Mouse (Mus musculus): ENCODE measurements at regions not wholly inside any gene's neighbourhood (a gene's known extent, or its start where the extent isn't known, plus 50 kb on each side); places are given as distances from the start of the nearest gene placed in this dataset.
A peak's percentile ranks its signal among the peaks of the same experiment; 100 is the strongest.
"Not testable (repeated sequence)": the region's sequence is repeated elsewhere in the genome, so short reads cannot be mapped to it uniquely, and the experiment has no call there.

DNA sequence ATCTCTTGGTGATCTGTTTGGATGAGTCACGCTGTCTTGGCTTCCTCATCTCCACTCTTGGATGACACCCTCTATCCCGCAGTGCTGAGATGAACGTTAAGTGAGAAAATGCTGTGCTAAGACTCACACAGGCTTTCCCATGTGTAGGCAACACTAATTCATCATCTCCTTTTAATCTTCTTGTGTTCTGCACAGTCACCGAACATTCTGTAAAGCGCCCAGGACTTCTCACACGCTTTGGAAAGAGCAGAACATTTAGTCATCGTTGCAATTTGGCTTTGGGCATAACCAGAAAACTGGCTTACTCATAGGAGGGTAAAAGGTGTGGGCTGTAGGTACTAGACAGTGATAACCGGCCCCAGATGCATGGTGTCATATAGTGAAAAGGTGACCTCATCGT is 94.9 kb downstream of the Plppr4 start:
- DNase-seq = no peak

DNA sequence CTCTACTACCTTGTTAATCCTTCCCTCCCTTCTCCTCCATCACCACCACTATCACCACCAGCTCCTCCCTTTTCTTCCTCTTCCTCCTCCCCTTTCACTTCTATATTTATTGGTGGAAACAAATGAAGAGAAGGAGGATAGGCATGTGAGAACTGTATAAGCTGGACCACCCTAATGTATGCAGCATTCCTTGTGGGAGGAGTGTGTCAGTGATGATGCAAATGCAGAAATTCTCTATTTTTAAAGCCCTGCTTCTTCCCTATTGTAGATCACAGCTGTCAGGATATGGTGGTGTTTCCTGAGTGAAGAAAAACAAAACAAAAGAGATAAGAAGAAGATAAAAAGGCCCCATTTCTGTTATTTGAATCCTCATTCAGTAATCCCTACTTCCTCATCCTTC is 112.8 kb downstream of the Plppr4 start:
- no peak for DNase-seq

DNA sequence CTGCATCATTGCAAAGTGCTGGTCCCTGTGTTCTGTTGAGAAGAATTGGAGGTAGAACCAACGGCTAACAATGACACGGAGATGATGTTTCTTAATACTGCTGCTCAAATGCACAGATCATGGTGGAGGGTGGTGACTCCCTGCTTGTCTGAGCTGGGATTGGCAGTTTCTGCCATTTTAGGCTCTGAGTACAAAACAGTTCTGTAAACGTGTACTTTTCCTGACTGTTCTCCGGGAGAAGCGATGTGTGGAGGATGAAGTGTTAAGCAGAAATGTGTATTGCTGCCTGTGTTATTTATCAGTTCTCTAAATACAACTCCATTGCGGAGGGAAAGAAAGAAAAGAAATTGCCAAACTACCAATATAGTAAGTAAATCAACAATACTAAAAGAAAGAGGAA is 118.9 kb downstream of the Plppr4 start:
- no peak for DNase-seq

DNA sequence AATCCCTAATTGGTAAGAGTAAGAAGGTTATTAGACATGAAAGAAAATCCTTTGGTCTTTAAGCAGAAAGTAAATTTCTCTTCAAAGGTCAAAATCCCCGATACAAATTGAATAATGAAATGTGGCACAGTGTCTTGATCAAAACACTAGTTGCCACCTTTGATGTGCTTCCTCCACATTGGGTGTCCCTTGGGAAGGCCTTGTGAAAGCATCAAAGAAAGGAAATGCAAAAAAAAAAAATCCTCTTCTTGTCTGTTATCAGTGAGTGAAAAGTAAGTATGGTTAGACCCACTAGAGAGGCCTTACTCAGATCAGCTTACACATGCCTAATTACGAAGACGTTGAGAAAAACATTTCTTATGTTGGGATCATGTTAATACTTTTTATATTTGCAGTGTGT is 134.1 kb downstream of the Plppr4 start:
- no peak for DNase-seq

DNA sequence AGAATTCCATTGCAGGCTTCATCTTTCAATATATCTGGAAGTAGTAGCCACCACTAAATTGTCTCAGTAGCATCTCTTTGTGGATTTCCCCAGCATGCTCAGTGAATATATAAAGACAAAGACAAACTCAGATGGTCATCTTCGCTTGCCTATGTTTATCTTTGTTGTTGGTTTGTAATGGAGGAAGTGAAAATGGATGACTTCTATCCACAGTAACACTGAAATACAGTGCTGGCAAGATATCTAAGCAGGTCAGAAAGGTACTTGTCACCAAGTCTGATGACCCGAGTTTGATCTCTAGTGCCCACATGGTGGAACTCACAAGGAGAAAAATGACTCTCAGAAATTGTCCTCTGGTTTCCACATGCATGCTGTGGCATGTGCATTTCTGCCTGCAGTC is 135.6 kb downstream of the Plppr4 start:
- DNase-seq = no peak

DNA sequence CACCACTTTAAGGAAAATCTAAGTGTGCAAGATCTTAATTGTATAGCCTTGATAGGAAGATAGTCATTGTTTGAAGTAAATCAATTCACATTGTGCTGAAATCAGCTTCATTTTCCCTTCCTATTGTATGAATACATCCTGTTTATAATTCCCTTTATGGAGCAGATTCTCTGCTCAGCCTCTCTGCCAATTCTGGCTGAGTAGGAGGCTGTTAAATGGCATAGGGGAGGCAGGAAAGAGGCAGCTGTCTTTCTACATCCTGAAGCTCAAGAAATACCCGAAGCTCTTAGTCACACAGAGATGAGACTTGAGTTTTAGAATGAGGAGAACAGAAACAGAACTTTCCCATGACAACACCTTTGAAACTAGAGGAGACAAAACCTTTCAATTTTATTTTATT is 142.7 kb downstream of the Plppr4 start:
- no peak for DNase-seq

DNA sequence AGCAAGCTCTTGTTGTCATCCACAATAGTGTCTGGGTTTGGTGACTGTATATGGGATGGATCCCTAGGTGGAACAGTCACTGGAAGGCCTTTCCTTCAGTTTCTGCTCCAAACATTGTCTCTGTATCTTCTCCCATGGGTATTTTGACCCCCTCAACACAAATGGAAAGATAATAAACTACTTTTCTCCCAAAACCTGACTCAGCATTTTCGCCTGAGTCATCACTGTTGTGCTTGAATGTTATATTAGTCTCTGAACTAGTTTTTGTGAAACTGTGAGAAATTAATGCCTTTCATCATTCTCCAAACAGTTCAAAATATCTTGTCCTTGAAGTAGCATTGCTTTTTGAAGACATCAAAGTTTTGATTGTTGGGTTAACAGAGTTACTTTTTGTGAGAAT is 168.8 kb downstream of the Plppr4 start:
- no peak for DNase-seq

DNA sequence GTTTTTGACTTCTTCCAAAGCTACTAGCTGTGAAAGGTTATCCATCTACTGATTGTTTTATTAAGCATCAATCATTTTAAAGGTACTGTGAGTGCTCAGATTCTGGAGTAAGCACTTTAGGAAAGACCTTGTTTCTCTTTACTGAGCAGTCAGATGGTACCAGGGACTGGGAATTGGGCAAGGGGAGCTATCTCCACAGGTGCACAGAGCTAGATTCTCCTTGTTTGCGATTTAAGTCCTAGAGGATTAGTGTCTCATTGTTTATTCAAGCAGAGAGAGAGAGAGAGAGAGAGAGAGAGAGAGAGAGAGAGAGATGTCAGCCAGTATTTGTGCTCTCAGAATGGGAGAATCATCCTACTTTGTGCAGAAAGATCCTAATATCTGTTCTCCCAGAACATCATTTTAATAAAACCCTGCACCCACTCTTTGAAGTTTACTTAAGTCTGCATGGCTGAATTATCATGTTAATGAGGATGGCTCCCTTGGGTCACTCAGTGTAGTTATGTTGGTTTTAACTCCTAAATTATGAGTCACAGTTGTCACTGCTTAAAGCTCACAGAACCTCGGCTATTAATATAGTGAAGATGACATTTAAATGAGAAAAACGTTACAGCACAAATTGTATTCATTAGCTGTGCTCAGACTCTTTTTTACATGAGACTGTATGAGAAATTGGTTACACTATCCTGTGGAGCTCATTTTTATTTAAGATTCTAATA is 171.7 kb downstream of the Plppr4 start:
- DNase-seq = no peak

DNA sequence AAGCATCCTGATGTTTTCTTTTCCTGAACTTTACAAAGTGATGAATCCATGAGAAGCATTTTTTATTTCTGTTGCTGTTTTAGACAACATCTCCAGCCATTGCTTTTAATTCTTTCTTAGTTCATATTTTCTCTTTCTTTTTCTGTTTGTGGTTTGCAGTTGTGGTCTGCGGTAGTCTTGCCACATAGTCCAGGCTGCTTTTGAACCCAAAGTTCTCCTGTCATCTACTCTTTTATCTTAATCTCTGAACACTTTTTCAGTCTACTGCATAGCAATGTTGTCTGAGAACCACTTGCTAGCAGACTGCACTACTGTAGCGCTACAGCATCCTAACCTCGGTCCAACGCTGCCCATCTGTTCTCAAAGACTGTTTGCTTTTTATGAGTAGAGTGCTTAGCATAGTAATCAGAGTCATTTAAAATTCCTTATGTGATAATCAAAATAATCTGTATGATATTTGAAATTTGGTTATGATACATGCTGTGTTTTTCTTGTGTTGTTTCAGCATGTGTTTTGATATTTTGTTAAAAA is 177.0 kb downstream of the Plppr4 start:
- no peak for DNase-seq

DNA sequence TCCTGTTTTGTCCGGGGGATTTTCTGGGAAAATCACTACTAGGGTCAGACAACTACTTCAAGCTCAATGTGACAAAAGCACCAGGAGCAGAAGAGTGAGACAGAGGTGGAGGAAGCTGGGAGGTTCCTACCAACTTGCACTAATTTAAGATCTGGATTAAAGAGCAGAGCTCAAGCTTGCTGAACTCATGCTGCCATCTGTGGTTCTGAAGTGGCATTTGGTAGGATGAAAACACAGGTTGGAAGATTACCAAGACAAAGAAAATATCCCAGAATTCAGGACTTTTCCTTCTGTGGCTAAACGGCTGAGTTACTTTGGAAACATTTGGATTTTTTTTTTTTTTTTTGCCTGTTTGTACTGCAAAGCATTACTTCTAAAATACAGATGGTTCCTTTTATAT is 190.9 kb downstream of the Plppr4 start:
- no peak for DNase-seq

DNA sequence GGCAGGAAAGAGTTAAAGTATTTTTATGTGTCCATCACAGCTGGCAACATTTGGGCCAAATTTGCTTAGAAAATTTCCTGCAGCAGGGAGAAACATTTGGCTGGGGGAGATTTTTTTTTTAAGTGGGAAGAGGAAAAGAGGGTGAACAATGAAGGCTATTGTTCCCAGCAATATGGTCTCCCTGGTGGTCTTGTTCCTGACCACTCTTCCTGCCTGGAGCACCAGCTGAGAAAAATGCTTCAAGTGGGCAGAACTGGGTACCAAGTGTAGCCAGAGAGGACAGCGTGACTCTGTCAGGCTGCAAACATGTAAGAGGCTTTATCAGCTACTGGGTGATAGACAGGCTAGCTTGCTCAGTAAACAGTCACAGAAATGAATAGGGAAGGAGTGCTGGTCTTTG is 194.3 kb upstream of the Palmd start:
- no peak for DNase-seq

DNA sequence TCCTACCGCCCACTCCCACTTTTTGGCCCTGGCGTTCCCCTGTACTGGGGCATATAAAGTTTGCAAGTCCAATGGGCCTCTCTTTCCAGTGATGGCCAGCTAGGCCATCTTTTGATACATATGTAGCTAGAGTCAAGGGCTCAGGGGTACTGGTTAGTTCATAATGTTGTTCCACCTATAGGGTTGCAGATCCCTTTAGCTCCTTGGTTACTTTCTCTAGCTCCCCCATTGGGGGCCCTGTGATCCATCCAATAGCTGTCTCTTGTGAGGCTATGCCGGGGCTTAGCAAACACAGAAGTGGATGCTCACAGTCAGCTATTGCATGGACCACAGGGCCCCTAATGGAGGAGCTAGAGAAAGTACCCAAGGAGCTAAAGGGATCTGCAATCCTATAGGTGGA is 191.9 kb upstream of the Palmd start:
- DNase-seq = not testable (repeated sequence)

DNA sequence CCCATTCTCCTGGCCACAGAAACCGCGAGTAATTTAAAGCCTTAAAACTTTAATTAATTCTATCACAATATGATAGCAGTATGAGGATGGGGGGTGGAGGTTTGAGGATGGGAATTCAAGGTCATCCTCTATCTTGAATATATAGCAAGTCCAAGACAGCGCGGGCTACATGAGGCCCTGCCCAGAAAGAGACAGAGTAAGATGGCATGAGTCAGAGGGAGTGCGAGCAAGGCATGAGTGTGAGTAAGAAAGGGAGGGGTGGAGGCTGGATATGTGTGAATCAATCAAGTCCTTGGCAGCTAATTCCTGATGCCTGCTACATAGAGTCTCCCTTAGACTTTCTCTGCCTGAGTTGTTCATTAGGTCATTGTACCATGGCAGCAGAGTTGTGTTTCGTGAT is 186.5 kb upstream of the Palmd start:
- DNase-seq = peak; percentile 4

DNA sequence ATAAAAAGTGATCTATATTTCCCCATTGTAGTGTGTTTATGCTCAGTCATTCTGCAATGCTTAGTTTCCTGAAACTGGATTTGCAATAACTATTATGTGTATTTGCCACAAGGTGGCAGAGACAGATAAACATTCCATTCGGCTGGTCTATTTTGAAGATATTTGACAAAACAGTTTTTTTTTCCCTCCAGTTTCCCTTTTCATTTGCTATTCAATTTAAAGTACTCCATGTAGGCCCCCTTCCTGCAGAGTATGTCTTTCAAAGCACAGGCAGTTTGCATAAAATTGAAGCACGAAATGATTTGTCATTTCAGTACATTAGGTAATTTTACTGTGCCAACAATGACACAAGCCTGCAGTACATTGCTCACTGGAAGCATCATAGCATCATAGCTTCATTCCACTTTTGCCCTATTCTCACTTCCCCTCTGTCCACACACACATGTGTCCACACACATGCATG is 184.3 kb upstream of the Palmd start:
- DNase-seq = no peak

DNA sequence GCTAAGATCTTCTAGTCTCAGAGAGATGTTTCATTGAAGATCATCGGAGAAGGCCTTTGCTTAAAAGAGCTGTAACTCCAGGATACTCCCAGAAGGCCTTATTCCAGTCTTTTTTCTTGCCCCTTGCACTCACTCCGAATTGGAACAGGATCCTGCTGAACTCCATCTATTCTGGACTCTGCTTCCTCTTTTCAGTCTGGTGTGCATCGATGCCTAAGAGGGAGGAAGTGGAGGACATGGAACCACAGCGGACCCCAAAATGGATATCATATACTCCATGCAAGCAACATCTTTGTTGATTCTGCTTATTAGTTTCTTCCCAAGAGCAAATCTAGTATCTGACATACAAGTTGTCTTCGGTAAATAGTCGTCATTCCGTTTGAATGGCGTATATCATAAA is 183.6 kb upstream of the Palmd start:
- DNase-seq = no peak

DNA sequence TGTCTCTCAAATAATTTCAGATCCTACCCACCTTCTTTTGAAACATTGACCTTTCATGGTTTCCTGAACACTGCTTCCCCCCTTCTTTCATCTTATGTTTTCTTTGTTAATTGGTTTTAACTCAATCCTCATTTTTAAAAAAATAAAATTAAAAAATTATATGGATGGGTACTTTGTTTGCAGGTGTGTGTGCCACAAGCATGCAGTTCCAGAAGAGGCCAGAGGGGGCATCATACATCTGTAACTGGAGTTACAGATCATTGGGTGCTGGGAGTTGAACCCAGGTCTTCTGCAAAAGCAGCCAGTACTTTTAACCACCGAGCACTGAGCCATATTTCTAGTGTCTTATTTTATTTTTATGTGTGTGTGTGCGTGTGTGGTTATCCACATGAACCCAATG is 178.6 kb upstream of the Palmd start:
- no peak for DNase-seq

DNA sequence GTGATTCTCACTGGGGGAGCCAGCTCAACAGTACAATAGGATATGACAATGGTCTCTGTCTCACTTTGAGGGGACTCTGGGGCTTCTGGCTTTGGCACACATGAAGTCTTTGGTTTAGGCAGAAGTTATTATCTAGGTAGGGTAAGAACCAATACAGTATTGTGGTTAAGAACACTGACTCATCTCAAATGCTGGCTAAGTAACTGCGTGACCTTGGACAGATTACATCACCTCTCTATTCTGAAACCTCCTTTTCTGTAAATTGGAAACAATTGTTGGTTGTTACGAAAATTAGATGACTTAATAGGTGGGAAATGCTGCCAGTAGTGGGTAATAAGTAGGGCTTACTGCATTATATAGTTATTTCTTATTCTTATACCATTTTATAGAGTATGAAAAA is 171.0 kb upstream of the Palmd start:
- DNase-seq = no peak

DNA sequence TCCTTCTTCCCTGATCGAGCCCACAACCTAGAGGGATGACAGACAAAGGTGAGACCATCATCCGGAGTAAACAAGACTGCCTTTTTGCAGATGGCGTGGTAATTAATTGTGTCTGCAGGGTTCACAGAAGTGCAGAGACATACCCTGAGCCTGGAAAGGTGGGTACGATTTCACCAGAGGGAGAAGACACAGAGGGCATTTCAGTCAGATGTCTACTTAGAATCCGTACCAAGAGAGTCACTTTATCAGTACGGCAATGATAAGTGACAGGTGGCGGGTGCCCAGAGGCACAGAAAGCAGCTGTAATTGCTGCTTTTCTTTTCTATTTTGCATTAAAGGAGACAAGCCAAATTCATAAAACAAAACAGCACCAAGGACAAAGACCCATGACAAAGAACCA is 169.9 kb upstream of the Palmd start:
- no peak for DNase-seq

DNA sequence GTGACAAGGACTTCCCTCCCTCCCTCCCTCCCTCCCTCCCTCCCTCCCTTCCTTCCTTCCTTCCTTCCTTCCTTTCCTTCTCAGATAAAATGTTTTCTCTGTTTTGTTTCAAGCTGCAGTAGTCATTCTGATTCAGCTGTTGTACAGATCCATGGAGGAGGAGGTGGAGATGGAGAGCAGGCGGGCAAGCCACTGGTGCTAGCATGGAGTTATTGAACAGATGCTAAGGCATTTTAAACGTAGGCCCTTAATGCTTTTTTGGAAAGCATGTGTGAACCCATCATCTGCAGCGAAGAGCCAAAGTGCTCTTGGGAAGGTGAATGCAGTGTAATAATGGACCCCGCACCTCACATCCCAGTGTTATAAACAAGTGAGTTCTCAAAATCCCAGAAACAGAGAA is 164.1 kb upstream of the Palmd start:
- no peak for DNase-seq

DNA sequence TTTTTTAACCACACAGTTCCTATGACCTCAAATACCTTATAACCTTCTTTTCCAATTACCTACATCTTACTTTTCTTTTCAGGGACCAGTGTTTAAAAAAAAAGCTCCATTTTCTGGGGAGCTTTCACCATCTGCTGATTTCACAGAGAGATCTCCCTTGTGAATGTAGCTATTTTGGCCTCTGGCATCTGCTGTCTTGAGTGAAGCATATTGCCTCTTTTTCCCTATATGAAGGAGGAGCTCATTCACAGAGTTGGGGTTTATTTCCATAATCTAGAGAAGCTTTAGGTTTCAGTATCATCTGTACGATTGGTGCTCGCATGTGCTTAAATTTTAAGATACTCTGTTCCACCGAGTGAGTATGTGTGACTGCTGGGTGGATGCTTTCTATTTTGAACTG is 153.4 kb upstream of the Palmd start:
- DNase-seq = no peak

DNA sequence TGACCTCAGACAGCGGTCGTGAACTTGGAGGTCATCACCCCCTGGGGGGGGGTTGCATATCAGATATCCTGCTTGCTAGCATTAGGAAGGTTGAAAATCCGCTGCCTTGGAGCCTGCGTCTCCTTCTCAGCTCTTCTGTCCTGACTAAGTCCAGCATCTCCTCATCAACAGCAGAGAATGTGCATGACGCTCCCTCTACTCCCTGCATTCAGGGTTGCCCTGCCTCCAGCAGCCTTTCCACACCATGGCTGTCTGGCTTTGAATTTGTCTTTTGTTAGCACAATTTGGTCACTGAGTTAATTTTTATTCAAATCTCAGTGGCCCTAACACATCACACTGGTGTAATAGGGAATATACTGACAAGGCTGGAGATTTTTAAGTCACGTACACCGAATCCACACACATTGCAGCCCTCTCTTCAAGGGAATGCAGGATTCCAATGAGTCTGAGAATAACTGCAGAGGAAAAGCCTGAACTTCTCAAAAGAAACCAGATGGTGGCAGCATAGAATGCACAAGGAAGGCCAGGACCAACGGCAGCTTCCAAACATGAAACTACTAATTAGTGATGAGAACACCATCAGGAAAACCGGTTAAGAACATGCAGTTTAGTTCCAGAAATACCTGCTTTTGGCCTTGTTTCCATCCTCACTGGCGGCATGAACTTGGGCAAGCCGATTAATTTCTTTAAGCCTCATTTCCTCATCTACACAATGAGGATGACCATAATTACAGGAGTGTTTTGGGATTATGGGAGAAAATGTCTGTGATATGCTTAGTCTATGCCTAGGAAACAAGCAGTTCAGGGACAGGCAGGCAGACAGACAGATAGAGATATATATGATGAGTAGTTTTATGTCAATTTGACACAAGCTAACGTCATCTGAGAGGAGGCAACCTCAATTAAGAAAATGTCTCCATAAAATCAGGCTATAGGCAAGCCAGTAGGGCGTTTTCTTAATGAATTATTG is 151.6 kb upstream of the Palmd start:
- DNase-seq = peak; percentile 9

DNA sequence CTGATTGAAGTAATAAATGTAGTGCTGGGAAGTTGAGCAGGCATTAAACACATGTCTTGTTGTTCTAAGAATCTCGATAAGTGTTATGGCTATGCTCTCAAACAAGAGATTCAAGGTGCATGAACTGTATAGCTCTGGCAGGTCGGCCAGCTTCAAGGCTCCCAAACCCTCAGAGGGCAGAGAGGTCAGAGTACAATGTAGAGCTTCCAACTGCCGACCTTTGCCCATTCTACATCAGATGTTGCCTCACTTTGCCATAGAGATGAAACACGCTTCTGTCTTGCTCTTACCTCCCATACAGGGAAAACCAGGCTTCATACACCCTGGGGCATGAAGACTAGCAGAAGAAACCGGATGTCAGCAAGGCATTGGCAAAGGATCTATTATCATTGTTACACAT is 150.8 kb upstream of the Palmd start:
- DNase-seq = no peak

DNA sequence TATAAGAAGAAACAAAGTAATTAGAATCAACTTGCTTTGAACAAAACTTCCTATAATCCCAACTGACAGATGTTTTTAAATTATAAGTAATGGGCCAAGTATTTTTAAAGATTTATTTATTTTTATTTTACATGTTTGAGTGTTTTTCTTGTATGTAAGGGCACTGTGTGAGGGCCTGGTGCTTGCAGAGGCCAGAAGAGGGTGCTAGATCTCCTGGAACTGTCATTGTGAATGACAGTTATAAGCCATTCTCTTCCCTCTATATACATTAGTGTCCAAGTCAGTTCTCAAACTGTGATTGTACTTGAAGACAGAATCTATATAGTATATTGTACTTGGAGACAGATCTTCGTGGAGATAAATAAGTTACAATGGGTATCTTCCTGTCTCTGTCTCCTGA is 149.1 kb upstream of the Palmd start:
- no peak for DNase-seq

DNA sequence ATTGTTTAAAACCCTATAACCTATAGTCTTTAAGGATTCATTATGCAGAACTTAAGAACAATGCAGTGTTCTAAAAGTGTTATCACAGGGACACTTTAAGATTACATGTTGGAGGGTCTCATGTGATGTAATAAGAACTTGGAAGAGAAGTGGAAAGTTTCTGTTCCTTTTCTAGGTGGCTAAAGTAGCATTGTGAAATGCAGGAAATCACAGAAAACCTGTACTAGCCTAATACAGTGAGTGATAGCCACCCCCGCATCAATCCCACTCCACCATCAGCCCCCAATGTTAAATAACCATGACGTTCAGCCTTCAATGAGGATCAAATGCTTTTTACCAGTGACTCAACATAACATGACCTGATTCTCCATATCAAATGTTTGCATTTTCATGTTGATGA is 147.4 kb upstream of the Palmd start:
- DNase-seq = no peak
